Mouse (Mus musculus): ENCODE measurements at regions not wholly inside any gene's neighbourhood (a gene's known extent, or its start where the extent isn't known, plus 50 kb on each side); places are given as distances from the start of the nearest gene placed in this dataset.

- H3K27ac ChIP-seq (ENCODE audit: insufficient read depth, low read depth, low read length, poor library complexity, severe bottlenecking), result no peak overlapping the region
- in situ Hi-C loops (cut with MboI; ENCODE audit: low sequenced_read_pairs in 2 of 2, unreplicated experiment in 2 of 2), result no loop called here
- no peaks in the 10 kb centered on the region for H3K9me3 ChIP-seq (ENCODE audit: control insufficient read depth, insufficient read depth, low read depth, low read length)
- H3K4me3 ChIP-seq (ENCODE audit: insufficient read depth in 1 of 2, low read depth in 1 of 2, low read length in 2 of 2, poor library complexity in 1 of 2, severe bottlenecking in 1 of 2), result no peak overlapping the region
- no peak overlapping the region for H3K9ac ChIP-seq (ENCODE audit: insufficient read depth, low read depth, low read length, poor library complexity, severe bottlenecking)
- no peaks in the 10 kb centered on the region for H3K4me1 ChIP-seq (ENCODE audit: control insufficient read depth in 2 of 2, insufficient read depth in 2 of 2, low read length in 2 of 2, poor library complexity in 1 of 2)
- TF ChIP-seq MAFK (IDR thresholded peaks at IDR 0.05; ENCODE audit: insufficient read depth, low read depth, low read length) (no peak), CHD2 (IDR thresholded peaks at IDR 0.05; ENCODE audit: low read depth, low read length) (no peak), HCFC1 (IDR thresholded peaks at IDR 0.05; ENCODE audit: borderline replicate concordance, insufficient read depth, low read length) (no peak), ZC3H11A (IDR thresholded peaks at IDR 0.05; ENCODE audit: borderline replicate concordance, low read depth, low read length) (no peak), ZNF384 (IDR thresholded peaks at IDR 0.05; ENCODE audit: low read depth, low read length) (no peak)
- no peaks in the 10 kb centered on the region for H3K36me3 ChIP-seq (ENCODE audit: control insufficient read depth, insufficient read depth, low read length, poor library complexity, severe bottlenecking)
- DNase-seq (ENCODE audit: low read depth, low spot score), result no peak
These were observed 628.0 kb downstream of the Cdh9 start for GRCm38 (mm10) chr15:17356586-17356985.

GRCm38 (mm10) chr15:17357083-17357774, 628.7 kb downstream of the Cdh9 start:
- in situ Hi-C loops (cut with MboI; ENCODE audit: low sequenced_read_pairs in 2 of 2, unreplicated experiment in 2 of 2), result no loop called here
- DNase-seq (ENCODE audit: low read depth, low spot score), result no peak
- TF ChIP-seq MAFK (IDR thresholded peaks at IDR 0.05; ENCODE audit: insufficient read depth, low read depth, low read length), result no peak
- TF ChIP-seq CHD2 (IDR thresholded peaks at IDR 0.05; ENCODE audit: low read depth, low read length), result no peak
- TF ChIP-seq ZC3H11A (IDR thresholded peaks at IDR 0.05; ENCODE audit: borderline replicate concordance, low read depth, low read length), result no peak
- TF ChIP-seq HCFC1 (IDR thresholded peaks at IDR 0.05; ENCODE audit: borderline replicate concordance, insufficient read depth, low read length), result no peak
- no peak for TF ChIP-seq ZNF384 (IDR thresholded peaks at IDR 0.05; ENCODE audit: low read depth, low read length)
- no peaks in the 10 kb centered on the region for H3K36me3 ChIP-seq (ENCODE audit: control insufficient read depth, insufficient read depth, low read length, poor library complexity, severe bottlenecking)
- no peak overlapping the region for H3K9ac ChIP-seq (ENCODE audit: insufficient read depth, low read depth, low read length, poor library complexity, severe bottlenecking)
- H3K4me1 ChIP-seq (ENCODE audit: control insufficient read depth in 2 of 2, insufficient read depth in 2 of 2, low read length in 2 of 2, poor library complexity in 1 of 2), result no peaks in the 10 kb centered on the region
- H3K9me3 ChIP-seq (ENCODE audit: control insufficient read depth, insufficient read depth, low read depth, low read length), result no peaks in the 10 kb centered on the region
- no peak overlapping the region for H3K4me3 ChIP-seq (ENCODE audit: insufficient read depth in 1 of 2, low read depth in 1 of 2, low read length in 2 of 2, poor library complexity in 1 of 2, severe bottlenecking in 1 of 2)
- H3K27ac ChIP-seq (ENCODE audit: insufficient read depth, low read depth, low read length, poor library complexity, severe bottlenecking), result no peak overlapping the region

GRCm38 (mm10) chr15:17404701-17405100, 676.1 kb downstream of the Cdh9 start:
- Histone ChIP-seq H3K27ac (ENCODE audit: insufficient read depth, low read depth, low read length, poor library complexity, severe bottlenecking) (no peak overlapping the region), H3K36me3 (ENCODE audit: control insufficient read depth, insufficient read depth, low read length, poor library complexity, severe bottlenecking) (no peaks in the 10 kb centered on the region), H3K9me3 (ENCODE audit: control insufficient read depth, insufficient read depth, low read depth, low read length) (no peaks in the 10 kb centered on the region), H3K9ac (ENCODE audit: insufficient read depth, low read depth, low read length, poor library complexity, severe bottlenecking) (no peak overlapping the region), H3K4me3 (ENCODE audit: insufficient read depth in 1 of 2, low read depth in 1 of 2, low read length in 2 of 2, poor library complexity in 1 of 2, severe bottlenecking in 1 of 2) (no peak overlapping the region), H3K4me1 (ENCODE audit: control insufficient read depth in 2 of 2, insufficient read depth in 2 of 2, low read length in 2 of 2, poor library complexity in 1 of 2) (no peaks in the 10 kb centered on the region)
- no peak for TF ChIP-seq ZNF384 (IDR thresholded peaks at IDR 0.05; ENCODE audit: low read depth, low read length)
- no peak for TF ChIP-seq HCFC1 (IDR thresholded peaks at IDR 0.05; ENCODE audit: borderline replicate concordance, insufficient read depth, low read length)
- TF ChIP-seq MAFK (IDR thresholded peaks at IDR 0.05; ENCODE audit: insufficient read depth, low read depth, low read length), result no peak
- no peak for TF ChIP-seq ZC3H11A (IDR thresholded peaks at IDR 0.05; ENCODE audit: borderline replicate concordance, low read depth, low read length)
- TF ChIP-seq CHD2 (IDR thresholded peaks at IDR 0.05; ENCODE audit: low read depth, low read length), result no peak
- in situ Hi-C loops (cut with MboI; ENCODE audit: low sequenced_read_pairs in 2 of 2, unreplicated experiment in 2 of 2), result no loop called here
- DNase-seq (ENCODE audit: low read depth, low spot score), result no peak

GRCm38 (mm10) chr15:17427747-17428146, 699.2 kb downstream of the Cdh9 start:
- no peak for TF ChIP-seq ZC3H11A (IDR thresholded peaks at IDR 0.05; ENCODE audit: borderline replicate concordance, low read depth, low read length)
- no peak for TF ChIP-seq HCFC1 (IDR thresholded peaks at IDR 0.05; ENCODE audit: borderline replicate concordance, insufficient read depth, low read length)
- TF ChIP-seq CHD2 (IDR thresholded peaks at IDR 0.05; ENCODE audit: low read depth, low read length), result no peak
- TF ChIP-seq ZNF384 (IDR thresholded peaks at IDR 0.05; ENCODE audit: low read depth, low read length), result no peak
- TF ChIP-seq MAFK (IDR thresholded peaks at IDR 0.05; ENCODE audit: insufficient read depth, low read depth, low read length), result no peak
- in situ Hi-C loops (cut with MboI; ENCODE audit: low sequenced_read_pairs in 2 of 2, unreplicated experiment in 2 of 2), result no loop called here
- no peaks in the 10 kb centered on the region for H3K36me3 ChIP-seq (ENCODE audit: control insufficient read depth, insufficient read depth, low read length, poor library complexity, severe bottlenecking)
- no peaks in the 10 kb centered on the region for H3K4me1 ChIP-seq (ENCODE audit: control insufficient read depth in 2 of 2, insufficient read depth in 2 of 2, low read length in 2 of 2, poor library complexity in 1 of 2)
- no peaks in the 10 kb centered on the region for H3K9me3 ChIP-seq (ENCODE audit: control insufficient read depth, insufficient read depth, low read depth, low read length)
- no peak overlapping the region for H3K4me3 ChIP-seq (ENCODE audit: insufficient read depth in 1 of 2, low read depth in 1 of 2, low read length in 2 of 2, poor library complexity in 1 of 2, severe bottlenecking in 1 of 2)
- no peak for DNase-seq (ENCODE audit: low read depth, low spot score)
- H3K9ac ChIP-seq (ENCODE audit: insufficient read depth, low read depth, low read length, poor library complexity, severe bottlenecking), result no peak overlapping the region
- no peak overlapping the region for H3K27ac ChIP-seq (ENCODE audit: insufficient read depth, low read depth, low read length, poor library complexity, severe bottlenecking)

Data from ES-E14 (cell line).